Mouse (Mus musculus): ENCODE results near the gene Oxct2b. TPM values are rescaled to one million over a fixed set of nuclear protein-coding genes. Genes with fewer than 3 reads are reported as not detected.

Oxct2b gene
- polyA plus RNA-seq (2014; fragmentation: Nextera tagmentation; extraction: Ambion mirVana), result 0.13 and 0.28 TPM in 2 replicates

GRCm38 (mm10) chr4:123116011-123116410 is at the start of gene Oxct2b:
Gene Oxct2b, plus strand, starts transcription at chr4:123116266.
- peaks cover 6% of the 10 kb centered on the region; the same call in 1 of the 2 replicates for H3K27me3 ChIP-seq (ENCODE audit: control insufficient read depth, insufficient read depth, low read length)
- H3K36me3 ChIP-seq (ENCODE audit: control insufficient read depth, insufficient read depth, low read length), result no peaks in the 10 kb centered on the region
- 7% methylated on average over 22 of the region's 22 CpGs for WGBS
- H3K4me3 ChIP-seq (ENCODE audit: low read depth, low read length), result peak within 1 kb of the TSS; percentile 24
- H3K9ac ChIP-seq (ENCODE audit: low read depth, low read length), result 0 out of 2 replicates have a peak within 1 kb of the TSS, but pooled peaks have one; percentile 34
- H3K4me1 ChIP-seq (replicated peaks; ENCODE audit: control insufficient read depth, insufficient read depth, low read length), result no peaks in the 10 kb centered on the region
- no peaks in the 10 kb centered on the region for H3K9me3 ChIP-seq (ENCODE audit: control insufficient read depth, low read length)
- H3K27ac ChIP-seq (ENCODE audit: low read depth, low read length), result no peak within 1 kb of the TSS
- H3K4me2 ChIP-seq (replicated peaks; ENCODE audit: low read depth, low read length), result peak within 1 kb of the TSS; percentile 44
- ATAC-seq (ENCODE audit: low FRiP score) (peak; percentile 46; the same call in 1 of the 2 replicates), DNase-seq (ENCODE audit: low spot score) (peak; percentile 55)

GRCm38 (mm10) chr4:123068646-123069045 is 47.4 kb upstream of the Oxct2b start:
- no peak for DNase-seq (ENCODE audit: low spot score)

GRCm38 (mm10) chr4:123071266-123071966 is 44.6 kb upstream of the Oxct2b start:
- Histone ChIP-seq H3K27ac (ENCODE audit: low read depth, low read length) (no peak overlapping the region), H3K36me3 (ENCODE audit: control insufficient read depth, insufficient read depth, low read length) (no peaks in the 10 kb centered on the region), H3K4me1 (replicated peaks; ENCODE audit: control insufficient read depth, insufficient read depth, low read length) (no peaks in the 10 kb centered on the region; the same call in 1 of the 2 replicates), H3K4me2 (replicated peaks; ENCODE audit: low read depth, low read length) (0 out of 2 replicates have a peak overlapping the region, but pooled peaks have one; percentile 7), H3K9ac (ENCODE audit: low read depth, low read length) (0 out of 2 replicates have a peak overlapping the region, but pooled peaks have one; percentile 15), H3K27me3 (ENCODE audit: control insufficient read depth, insufficient read depth, low read length) (no peaks in the 10 kb centered on the region), H3K4me3 (ENCODE audit: low read depth, low read length) (no peak overlapping the region), H3K9me3 (ENCODE audit: control insufficient read depth, low read length) (no peaks in the 10 kb centered on the region)
- DNase-seq (ENCODE audit: low spot score) (peak; percentile 52), ATAC-seq (ENCODE audit: low FRiP score) (peak; percentile 68)
- WGBS, result 13% methylated on average over 13 of the region's 13 CpGs

More at GRCm38 (mm10) chr4:123068646-123069045, 47.4 kb upstream of the Oxct2b start:
- Histone ChIP-seq H3K4me1 (replicated peaks; ENCODE audit: control insufficient read depth, insufficient read depth, low read length) (no peaks in the 10 kb centered on the region; the same call in 1 of the 2 replicates), H3K9me3 (ENCODE audit: control insufficient read depth, low read length) (no peaks in the 10 kb centered on the region), H3K36me3 (ENCODE audit: control insufficient read depth, insufficient read depth, low read length) (no peaks in the 10 kb centered on the region), H3K9ac (ENCODE audit: low read depth, low read length) (no peak overlapping the region), H3K4me2 (replicated peaks; ENCODE audit: low read depth, low read length) (no peak overlapping the region), H3K27ac (ENCODE audit: low read depth, low read length) (no peak overlapping the region), H3K4me3 (ENCODE audit: low read depth, low read length) (no peak overlapping the region), H3K27me3 (ENCODE audit: control insufficient read depth, insufficient read depth, low read length) (no peaks in the 10 kb centered on the region)
- ATAC-seq (ENCODE audit: low FRiP score), result no peak
- whole genome bisulfite sequencing, result 85% methylated on average over 6 of the region's 6 CpGs

GRCm38 (mm10) chr4:123076928-123077327 is 39.1 kb upstream of the Oxct2b start:
- WGBS, result 61% methylated on average over 8 of the region's 8 CpGs
- Histone ChIP-seq H3K4me3 (ENCODE audit: low read depth, low read length) (no peak overlapping the region), H3K27ac (ENCODE audit: low read depth, low read length) (no peak overlapping the region)

GRCm38 (mm10) chr4:123078231-123078630 is 37.8 kb upstream of the Oxct2b start:
- WGBS, result 87% methylated on average over 4 of the region's 4 CpGs
- Histone ChIP-seq H3K4me1 (replicated peaks; ENCODE audit: control insufficient read depth, insufficient read depth, low read length) (no peaks in the 10 kb centered on the region), H3K27ac (ENCODE audit: low read depth, low read length) (no peak overlapping the region), H3K27me3 (ENCODE audit: control insufficient read depth, insufficient read depth, low read length) (no peaks in the 10 kb centered on the region; the same call in 1 of the 2 replicates), H3K9ac (ENCODE audit: low read depth, low read length) (no peak overlapping the region), H3K4me3 (ENCODE audit: low read depth, low read length) (no peak overlapping the region), H3K4me2 (replicated peaks; ENCODE audit: low read depth, low read length) (no peak overlapping the region), H3K9me3 (ENCODE audit: control insufficient read depth, low read length) (no peaks in the 10 kb centered on the region), H3K36me3 (ENCODE audit: control insufficient read depth, insufficient read depth, low read length) (no peaks in the 10 kb centered on the region)
- ATAC-seq (ENCODE audit: low FRiP score) (no peak), DNase-seq (ENCODE audit: low spot score) (no peak)

More at GRCm38 (mm10) chr4:123076928-123077327, 39.1 kb upstream of the Oxct2b start:
- H3K27me3 ChIP-seq (ENCODE audit: control insufficient read depth, insufficient read depth, low read length), result no peaks in the 10 kb centered on the region; the same call in 1 of the 2 replicates
- H3K9me3 ChIP-seq (ENCODE audit: control insufficient read depth, low read length), result no peaks in the 10 kb centered on the region
- ATAC-seq (ENCODE audit: low FRiP score) (no peak), DNase-seq (ENCODE audit: low spot score) (no peak)
- no peak overlapping the region for H3K4me2 ChIP-seq (replicated peaks; ENCODE audit: low read depth, low read length)
- H3K36me3 ChIP-seq (ENCODE audit: control insufficient read depth, insufficient read depth, low read length), result no peaks in the 10 kb centered on the region
- no peaks in the 10 kb centered on the region for H3K4me1 ChIP-seq (replicated peaks; ENCODE audit: control insufficient read depth, insufficient read depth, low read length)
- no peak overlapping the region for H3K9ac ChIP-seq (ENCODE audit: low read depth, low read length)

GRCm38 (mm10) chr4:123080791-123081190 is 35.3 kb upstream of the Oxct2b start:
- DNase-seq (ENCODE audit: low spot score), result no peak
- H3K9ac ChIP-seq (ENCODE audit: low read depth, low read length), result no peak overlapping the region
- H3K27me3 ChIP-seq (ENCODE audit: control insufficient read depth, insufficient read depth, low read length), result no peaks in the 10 kb centered on the region; the same call in 1 of the 2 replicates
- WGBS, result 43% methylated on average over 13 of the region's 13 CpGs
- no peaks in the 10 kb centered on the region for H3K36me3 ChIP-seq (ENCODE audit: control insufficient read depth, insufficient read depth, low read length)
- ATAC-seq (ENCODE audit: low FRiP score), result no peak
- H3K9me3 ChIP-seq (ENCODE audit: control insufficient read depth, low read length), result no peaks in the 10 kb centered on the region
- no peaks in the 10 kb centered on the region for H3K4me1 ChIP-seq (replicated peaks; ENCODE audit: control insufficient read depth, insufficient read depth, low read length)
- no peak overlapping the region for H3K4me3 ChIP-seq (ENCODE audit: low read depth, low read length)
- H3K4me2 ChIP-seq (replicated peaks; ENCODE audit: low read depth, low read length), result no peak overlapping the region
- no peak overlapping the region for H3K27ac ChIP-seq (ENCODE audit: low read depth, low read length)

- no peak overlapping the region for H3K27ac ChIP-seq (ENCODE audit: low read depth, low read length)
- H3K9ac ChIP-seq (ENCODE audit: low read depth, low read length), result no peak overlapping the region
- no peaks in the 10 kb centered on the region for H3K36me3 ChIP-seq (ENCODE audit: control insufficient read depth, insufficient read depth, low read length)
- 74% methylated on average over 20 of the region's 20 CpGs for WGBS
- DNase-seq (ENCODE audit: low spot score) (peak; percentile 80), ATAC-seq (ENCODE audit: low FRiP score) (peak; percentile 71)
- no peaks in the 10 kb centered on the region for H3K9me3 ChIP-seq (ENCODE audit: control insufficient read depth, low read length)
- no peak overlapping the region for H3K4me2 ChIP-seq (replicated peaks; ENCODE audit: low read depth, low read length)
- H3K4me3 ChIP-seq (ENCODE audit: low read depth, low read length), result no peak overlapping the region
- H3K27me3 ChIP-seq (ENCODE audit: control insufficient read depth, insufficient read depth, low read length), result no peaks in the 10 kb centered on the region; the same call in 1 of the 2 replicates
- H3K4me1 ChIP-seq (replicated peaks; ENCODE audit: control insufficient read depth, insufficient read depth, low read length), result no peaks in the 10 kb centered on the region
Measured at GRCm38 (mm10) chr4:123082283-123083163, 33.5 kb upstream of the Oxct2b start.

- no peaks in the 10 kb centered on the region for H3K4me1 ChIP-seq (replicated peaks; ENCODE audit: control insufficient read depth, insufficient read depth, low read length)
- no peaks in the 10 kb centered on the region for H3K9me3 ChIP-seq (ENCODE audit: control insufficient read depth, low read length)
- no peak overlapping the region for H3K4me2 ChIP-seq (replicated peaks; ENCODE audit: low read depth, low read length)
- DNase-seq (ENCODE audit: low spot score) (no peak), ATAC-seq (ENCODE audit: low FRiP score) (no peak)
- H3K27ac ChIP-seq (ENCODE audit: low read depth, low read length), result no peak overlapping the region
- no peak overlapping the region for H3K9ac ChIP-seq (ENCODE audit: low read depth, low read length)
- no peak overlapping the region for H3K4me3 ChIP-seq (ENCODE audit: low read depth, low read length)
- H3K36me3 ChIP-seq (ENCODE audit: control insufficient read depth, insufficient read depth, low read length), result no peaks in the 10 kb centered on the region
- WGBS, result 69% methylated on average over 13 of the region's 13 CpGs
- no peaks in the 10 kb centered on the region; the same call in 1 of the 2 replicates for H3K27me3 ChIP-seq (ENCODE audit: control insufficient read depth, insufficient read depth, low read length)
Measured at GRCm38 (mm10) chr4:123083323-123083902, 32.7 kb upstream of the Oxct2b start.
